In genomic region chr8:45554627-45555026, GRCm38 (mm10) we compare ENCODE assay signal across 10 mouse cellular contexts.
"Had no signal": no experiment of that assay in that cellular context is flagged by ENCODE, and none has a peak within 500 bp of the region (broad histone marks: within the 10 kb centered on the region; RNA-seq: fewer than 3 reads in every experiment).

No protein-coding gene starts in this region.

- H3K36me3 ChIP-seq: limb, embryonic 13.5 days; midbrain, embryonic 12.5 days; stomach, embryonic 15.5 days had no signal

- H3K9me3 ChIP-seq: limb, embryonic 13.5 days; midbrain, embryonic 12.5 days; stomach, embryonic 15.5 days had no signal

- DNase-seq: kidney, adult 2 months; kidney, postnatal 36 days; lung, adult 18-20 months; thymus, adult 2 months; thymus, postnatal 25 days had no signal

- H3K27me3 ChIP-seq: limb, embryonic 13.5 days; midbrain, embryonic 12.5 days; stomach, embryonic 15.5 days had no signal

- H3K4me1 ChIP-seq: limb, embryonic 13.5 days; stomach, embryonic 15.5 days had no signal

- H3K4me2 ChIP-seq: limb, embryonic 13.5 days; midbrain, embryonic 12.5 days; stomach, embryonic 15.5 days had no signal

- H3K27ac ChIP-seq: layer of hippocampus, adult 2 months; limb, embryonic 13.5 days; liver, embryonic 14.5 days; midbrain, embryonic 12.5 days; stomach, embryonic 15.5 days had no signal

- H3K9ac ChIP-seq: limb, embryonic 13.5 days; liver, embryonic 14.5 days; midbrain, embryonic 12.5 days; stomach, embryonic 15.5 days had no signal

- H3K4me3 ChIP-seq: layer of hippocampus, adult 2 months; limb, embryonic 13.5 days; midbrain, embryonic 12.5 days; stomach, embryonic 15.5 days had no signal
